Mouse (Mus musculus) spleen, embryonic (tissue): ENCODE data around the gene C1rl.

Experiments
- CTCF ChIA-PET: fragments of 350-600 bp; sonication (Branson Sonifier 250); formaldehyde crosslinking; loops from one replicate; lab custom pipeline; 2022; lab: Charles Lee

Gene C1rl

DNA sequence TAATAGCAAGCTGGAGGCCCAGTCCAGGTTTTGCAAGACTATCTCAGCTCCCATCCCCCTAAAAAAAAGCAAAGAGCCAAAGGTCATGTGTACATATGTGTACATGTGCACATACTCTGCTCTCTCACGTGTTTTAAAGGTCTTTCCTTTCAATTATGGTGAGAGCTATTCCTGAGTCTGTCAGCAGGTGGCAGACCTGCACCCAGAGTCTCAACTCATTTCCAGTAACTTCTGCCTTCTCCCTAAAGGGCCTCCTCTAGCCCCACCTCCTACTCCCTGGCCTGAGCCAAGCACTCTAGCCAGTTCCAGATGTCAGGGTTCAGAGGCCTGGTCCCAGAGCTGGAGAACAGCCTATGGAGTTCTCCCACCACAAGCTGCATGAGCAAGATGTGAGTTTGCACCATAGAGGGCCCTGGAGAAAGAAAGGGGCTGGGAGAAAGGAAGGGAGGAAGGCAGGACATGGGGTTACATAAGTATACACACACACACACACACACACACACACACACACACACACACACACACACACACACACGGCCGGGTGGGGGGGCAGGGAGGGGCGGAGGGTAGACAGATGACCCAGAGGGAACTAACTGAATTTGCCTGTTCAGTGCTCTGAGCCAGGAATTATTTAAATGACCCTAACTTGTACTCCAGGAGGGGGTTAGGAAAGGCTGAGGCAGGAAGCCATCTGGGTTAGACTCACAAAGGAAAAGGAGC lies at the start of gene C1rl:
Gene C1rl (plus strand): TSS at position 272 of the 720 bp plus-strand sequence.
- CTCF ChIA-PET, result no interaction called here

DNA sequence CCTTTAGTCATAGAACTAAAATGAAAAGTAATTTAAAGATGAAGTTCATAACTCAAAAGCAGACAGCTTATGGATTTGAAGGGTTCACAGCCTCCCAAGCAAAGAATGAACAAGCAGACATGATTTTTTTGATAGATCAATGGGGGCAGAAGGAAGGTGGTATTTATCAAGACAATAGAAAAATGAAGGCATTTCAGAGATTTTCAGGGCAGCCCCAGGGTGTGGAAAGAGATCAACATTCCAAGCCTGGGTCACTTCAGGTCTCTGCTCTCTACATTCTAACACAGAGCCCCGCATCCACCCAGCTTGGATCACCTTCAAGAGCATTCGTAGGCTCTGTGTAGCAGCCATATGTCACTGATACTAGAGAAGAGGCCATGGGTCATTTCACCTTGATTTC lies 49.6 kb upstream of the C1rl start:
- CTCF ChIA-PET, result no interaction called here

DNA sequence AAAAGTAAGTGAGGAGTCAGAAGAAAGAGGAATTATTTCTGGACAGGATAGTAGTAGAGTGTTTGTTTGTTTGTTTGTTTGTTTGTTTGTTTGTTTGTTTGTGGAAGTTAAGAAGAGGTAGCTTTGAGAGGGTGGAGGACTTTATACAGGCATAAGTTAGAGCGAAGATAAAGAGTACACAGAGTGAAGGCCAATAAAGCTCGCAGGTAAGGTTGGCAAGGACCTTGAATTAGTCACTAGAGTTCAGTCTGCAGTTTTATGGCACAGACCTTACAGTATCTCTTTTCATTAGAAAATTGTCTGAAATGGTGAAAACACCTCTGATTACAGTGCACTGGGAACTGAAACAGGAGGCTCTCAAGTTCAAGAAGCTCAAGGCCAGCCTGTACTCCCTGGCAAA lies 46.9 kb upstream of the C1rl start:
- CTCF ChIA-PET, result no interaction called here

DNA sequence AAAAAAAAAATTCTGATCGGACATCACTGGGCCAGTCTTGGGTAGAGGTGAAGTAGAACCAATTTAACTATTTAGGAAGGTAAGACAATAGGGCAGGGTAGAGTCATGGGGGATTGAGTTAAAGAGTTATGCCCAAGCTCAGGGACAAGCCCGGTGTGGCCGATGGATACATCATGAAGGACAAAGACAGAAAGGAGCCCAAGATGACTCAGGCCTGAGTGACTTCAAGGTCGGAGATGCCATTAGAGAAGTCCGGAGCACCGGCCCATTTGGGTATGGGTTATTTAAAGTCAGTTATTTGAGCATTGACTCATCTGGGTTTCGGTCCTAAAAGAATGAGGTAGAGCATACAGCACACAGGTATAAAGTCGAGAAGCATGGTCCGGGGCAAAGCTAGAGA lies 46.5 kb upstream of the C1rl start:
- CTCF ChIA-PET, result no interaction called here

DNA sequence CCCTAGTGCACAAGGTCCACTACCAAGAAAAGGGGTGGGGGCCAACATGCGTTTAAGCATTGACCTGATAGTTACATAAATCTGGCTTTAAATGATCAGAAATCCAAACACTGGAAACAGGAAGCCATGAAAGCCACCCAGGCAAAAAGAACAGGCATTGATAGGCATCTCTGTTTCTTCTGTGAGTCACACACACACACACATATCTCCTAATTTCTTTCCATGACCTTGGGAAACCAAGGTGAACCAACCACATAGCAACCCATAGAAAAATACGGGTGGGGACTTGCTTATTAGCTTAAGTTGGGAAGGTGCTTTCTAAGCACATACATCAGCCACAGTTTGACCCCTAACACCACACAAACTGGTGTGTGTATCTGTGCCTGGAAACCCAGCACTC lies 45.6 kb upstream of the C1rl start:
- CTCF ChIA-PET, result no interaction called here

DNA sequence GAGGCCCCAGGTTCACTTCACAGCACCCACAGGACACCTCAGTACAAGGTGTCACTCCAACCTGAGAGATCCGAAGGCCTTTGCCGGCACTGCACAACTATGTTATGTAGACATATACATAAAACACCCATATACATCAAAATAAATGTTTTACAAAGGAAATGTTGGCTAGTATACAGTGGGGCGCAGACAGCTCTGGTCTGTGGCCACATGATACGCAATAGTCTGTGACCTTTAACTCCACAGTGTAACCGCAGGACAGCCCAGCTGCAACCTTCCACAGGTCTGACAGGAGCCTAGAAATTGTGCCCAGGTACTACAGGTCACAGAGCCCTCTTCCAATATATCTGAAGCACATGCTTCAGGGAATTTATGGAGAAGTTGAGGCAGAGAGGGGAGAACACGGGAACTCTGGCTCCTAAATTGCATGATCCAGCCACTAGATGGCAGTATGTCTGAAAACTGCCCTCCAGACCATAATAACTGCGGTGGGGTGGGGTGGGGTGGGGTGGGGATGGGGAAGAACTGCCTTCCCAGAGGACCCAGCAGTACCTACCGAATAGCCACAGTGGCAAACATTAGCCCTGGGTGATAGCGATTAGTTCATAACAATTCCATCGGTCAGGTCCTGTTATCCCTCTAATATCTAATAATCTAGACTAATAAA lies 44.6 kb upstream of the C1rl start:
- CTCF ChIA-PET, result interaction anchor here (0.6 kb wide), 1 partner anchor 27 kb away, joined by 6 read pairs; no protein-coding TSS in a partner anchor

DNA sequence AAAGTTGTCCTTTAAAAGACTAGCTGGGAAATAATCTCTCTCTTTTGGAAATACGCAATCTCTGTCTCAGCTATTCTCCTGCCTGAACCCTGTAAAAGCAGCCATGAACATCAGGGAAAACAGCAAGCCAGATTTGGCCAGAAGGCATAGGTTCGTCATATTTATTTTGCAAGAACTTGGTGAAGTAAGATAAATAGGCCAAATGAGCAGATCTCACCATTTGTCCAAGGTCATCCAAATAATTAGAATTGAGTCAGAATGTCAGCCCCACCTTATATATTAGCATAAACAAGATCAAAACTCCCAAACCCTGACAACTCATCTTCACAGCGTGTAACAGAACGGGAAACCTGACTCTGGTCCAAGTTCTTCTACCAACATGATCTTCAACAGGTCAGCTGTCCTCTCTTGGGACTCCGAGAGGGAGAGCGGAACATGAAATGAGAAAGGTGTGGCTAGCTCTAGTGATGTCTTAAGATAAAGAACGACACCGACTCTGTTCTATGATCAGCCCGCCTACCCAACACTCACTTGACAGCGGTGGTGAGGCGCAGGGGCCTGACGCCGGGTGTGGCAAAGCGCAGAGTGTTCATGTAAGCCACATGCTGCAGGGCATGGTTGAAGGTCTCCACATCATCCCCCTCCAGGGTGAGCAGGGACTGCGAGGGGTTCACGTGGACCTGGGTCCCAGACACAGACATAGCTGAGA lies 43.8 kb upstream of the C1rl start:
- CTCF ChIA-PET, result no interaction called here

DNA sequence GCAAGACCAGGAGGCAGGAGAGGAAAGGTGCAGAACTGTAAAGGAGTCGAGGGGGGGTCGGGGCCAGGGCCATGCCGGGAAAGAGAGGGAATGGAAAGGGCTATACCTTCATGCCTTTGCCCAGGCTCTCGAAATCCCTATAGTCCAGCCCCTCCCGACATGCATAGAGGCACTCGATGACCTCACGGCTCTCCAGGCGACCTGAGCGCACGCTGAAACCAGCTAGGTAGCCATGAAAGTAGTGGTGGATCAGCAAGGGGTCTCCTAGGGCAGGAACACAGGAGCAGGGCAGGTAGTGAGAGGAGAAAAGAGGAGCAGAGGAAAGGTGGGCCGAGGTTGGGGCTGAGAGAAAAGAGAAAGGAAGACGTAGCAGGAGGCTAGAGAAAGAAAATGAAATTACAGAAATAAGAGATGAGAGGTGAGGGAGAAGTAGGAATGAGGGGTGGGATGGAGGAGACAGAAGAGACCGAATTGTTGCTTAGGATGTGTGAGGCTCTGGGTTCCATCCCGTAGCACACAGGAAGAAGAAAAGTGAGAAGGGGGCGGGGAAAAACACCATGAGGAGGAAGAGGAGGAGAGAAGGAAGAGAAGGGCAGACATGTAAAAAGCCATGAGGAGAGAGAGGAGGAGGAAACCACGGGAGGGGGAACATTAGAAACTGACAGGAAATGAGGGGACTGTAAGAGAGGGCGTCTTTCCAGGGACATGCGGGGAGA lies 43.1 kb upstream of the C1rl start:
- CTCF ChIA-PET, result no interaction called here

DNA sequence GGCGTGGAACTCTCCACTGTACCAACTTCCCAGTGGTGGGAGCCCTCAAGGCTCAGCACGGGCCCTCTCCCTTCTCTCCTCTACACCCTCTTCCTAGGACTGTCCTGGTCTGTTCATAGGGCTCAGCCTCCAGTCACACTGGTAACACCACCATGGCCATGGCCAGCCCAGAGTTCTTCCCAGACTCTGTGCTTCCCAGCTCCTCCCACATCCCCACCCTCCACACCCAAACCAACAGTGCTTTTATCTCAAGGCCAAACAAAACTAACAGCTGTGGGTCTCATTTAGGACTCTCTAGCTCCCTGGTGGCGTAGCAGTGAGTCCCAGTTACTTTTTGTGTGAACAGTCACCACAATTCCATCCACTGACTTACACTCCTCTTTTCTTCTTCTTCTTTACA lies 40.9 kb upstream of the C1rl start:
- CTCF ChIA-PET, result no interaction called here

DNA sequence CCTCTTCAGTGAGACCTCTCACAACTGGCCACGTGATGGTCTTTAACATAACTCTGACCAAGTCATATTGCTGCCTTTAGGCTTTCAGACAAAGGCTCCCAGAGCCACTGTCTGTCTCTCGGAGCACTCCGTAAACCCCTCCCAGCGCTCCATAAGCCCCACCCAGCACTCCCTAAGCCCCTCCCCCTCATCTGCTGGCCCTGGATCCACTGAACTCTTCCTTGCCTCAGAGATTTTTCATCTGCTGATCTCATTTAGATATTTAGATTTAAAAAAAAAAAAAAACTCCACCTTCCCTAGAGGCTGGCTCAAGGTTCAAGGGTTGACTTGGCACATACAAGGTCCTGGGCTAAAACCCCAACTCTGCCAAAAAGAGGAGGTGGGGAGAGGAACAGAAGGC lies 39.2 kb upstream of the C1rl start:
- CTCF ChIA-PET, result interaction anchor here (0.7 kb wide), 2 partner anchors 101 to 252 kb away, joined by 4 to 6 read pairs; no protein-coding TSS in a partner anchor

DNA sequence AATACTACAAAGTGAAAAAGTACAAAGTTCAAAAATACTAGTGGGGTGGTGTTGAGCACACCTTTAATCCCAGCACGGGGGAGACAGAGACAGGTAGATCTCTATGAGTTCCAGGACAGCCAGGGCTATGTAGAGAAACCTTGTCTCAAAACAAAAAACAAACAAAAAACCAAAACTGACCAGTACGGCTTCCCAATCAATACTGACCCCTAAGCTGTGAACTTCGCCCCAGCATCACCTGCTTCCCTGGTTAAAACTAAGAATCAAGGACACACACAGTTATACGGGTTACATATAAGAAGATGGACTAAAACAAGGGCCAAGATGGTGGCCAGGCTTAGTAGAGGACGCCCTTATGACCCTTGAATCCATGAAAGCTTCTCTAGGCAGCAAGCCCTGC lies 36.7 kb upstream of the C1rl start:
- CTCF ChIA-PET, result no interaction called here

DNA sequence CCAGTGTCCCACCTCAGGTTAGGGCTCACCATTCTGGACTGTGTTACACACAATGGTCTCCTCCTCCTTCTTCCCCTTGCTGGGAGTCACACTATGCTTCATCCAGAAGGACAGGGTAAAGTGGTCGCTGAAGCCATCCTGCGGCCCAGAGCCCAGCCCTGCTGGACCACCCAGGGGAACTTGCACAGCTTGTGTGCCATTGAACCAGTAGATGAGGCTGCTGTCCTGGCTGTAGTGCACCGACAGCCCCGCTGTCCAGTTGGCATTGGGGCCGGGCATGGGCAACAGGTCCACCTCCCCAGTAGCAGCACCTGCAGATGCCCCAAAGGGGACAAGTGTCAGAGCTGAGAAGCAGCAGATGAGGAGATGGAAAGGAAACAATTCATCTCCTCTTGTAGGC lies 35.1 kb upstream of the C1rl start:
- CTCF ChIA-PET, result no interaction called here

DNA sequence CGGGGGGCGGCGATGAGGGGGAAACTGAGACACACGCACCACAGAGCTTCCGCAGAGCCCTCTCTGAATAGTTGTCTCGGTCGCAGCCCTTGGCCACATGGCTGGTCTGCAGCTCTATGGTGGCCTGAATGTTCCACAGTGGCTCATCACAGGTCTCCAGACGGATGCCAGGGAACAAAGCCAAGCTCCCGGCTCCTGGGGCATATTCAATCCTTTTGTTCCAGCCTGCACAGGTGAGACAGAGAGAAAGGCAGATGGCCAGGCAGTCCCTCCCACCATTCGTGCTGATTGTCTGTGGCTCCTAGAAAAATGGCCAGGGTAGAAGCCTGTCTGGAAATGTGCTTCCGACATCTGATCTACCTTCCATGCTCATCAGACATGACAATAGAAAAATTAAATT lies 34.4 kb upstream of the C1rl start:
- CTCF ChIA-PET, result no interaction called here

DNA sequence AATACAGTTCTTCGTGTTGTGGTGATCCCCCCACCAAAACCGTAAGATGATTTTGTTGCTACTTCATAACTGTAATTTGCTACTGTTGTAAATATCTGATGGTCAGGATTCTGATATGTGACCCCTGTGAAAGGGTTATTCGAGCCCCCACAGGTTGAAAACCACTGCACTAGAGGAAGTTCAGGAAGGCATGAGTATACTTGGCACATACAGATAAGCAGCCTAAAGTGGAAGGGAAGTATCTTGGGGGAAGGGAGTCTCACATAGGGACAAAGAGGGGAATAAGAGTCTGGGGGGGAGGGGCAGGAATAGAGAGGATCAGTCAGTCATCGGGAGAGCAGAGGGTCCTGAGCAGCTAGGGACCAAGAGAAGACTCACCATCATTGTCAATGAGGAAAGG lies 33.5 kb upstream of the C1rl start:
- CTCF ChIA-PET, result no interaction called here

DNA sequence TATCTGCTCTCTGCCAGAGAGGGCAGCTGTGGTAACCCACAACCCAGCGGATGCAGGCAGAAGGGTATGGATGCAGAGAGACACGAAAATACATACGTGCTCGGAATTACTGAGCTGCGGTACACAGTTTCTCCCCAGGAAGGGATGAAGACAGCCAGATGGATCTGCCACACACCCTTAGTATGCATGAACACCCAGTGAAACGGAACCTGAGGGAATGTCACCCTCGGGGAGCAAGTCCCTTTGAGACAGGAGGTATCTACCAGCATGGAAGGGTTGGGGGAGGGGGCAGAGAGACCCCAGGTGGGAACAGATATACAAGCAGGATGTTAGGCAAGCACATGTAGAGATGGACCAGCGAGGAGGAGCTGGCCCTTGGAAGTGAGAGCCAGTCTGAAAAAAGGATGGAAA lies 29.0 kb upstream of the C1rl start:
- CTCF ChIA-PET, result interaction anchor here (0.6 kb wide), 1 partner anchor 1837 kb away, joined by 5 read pairs; no protein-coding TSS in a partner anchor

DNA sequence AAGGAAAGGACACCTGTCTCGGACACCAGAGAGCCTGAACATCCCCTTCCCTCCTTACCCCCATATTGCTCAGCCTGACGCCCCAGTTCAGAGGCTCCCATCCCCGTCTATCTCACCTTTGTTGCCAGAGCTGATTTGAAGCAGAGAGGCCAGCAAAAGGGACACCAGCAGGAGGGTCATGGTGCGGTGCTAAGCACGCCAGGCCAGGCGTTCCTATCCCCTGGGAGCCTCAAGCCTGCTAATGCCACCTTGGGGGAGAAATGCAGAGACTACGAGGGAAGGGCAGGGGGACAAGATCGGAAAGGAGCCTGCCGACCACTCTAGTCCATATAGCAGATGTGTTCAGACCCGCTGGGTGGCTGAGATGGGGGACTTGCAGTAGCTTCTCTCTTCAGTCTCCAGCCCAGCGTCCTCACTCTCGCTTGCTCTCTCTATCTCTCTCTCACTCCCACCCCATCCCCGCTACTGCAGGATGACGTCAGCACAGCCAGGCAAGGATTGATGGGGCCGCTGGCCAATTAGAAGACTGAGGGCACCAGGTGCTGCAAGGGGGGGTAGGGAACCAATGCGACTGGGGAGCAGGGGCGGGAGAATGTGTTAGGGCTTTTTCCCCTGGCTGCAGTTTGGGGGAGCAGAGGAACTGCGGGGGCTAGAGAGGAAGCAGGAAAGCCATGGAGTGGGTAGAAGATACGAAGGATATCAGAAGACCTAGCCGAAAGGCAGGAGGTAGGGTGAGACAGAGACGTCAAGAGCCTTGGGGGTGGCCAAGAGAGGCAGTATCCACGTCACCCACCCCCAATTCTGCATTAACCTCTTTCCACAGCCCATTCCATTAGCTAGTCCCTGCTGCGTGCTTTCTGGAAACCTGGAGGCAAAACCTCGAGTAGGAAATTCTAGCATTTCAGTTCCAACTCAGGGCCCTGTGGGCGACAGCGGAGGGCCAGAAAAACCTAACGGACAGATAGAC lies 28.3 kb upstream of the C1rl start, which contains the start of gene Clstn3:
Gene Clstn3 (minus strand): TSS at position 490 of the 967 bp plus-strand sequence.
- CTCF ChIA-PET, result interaction anchor here (0.6 kb wide), 1 partner anchor 1838 kb away, joined by 5 read pairs; no protein-coding TSS in a partner anchor

DNA sequence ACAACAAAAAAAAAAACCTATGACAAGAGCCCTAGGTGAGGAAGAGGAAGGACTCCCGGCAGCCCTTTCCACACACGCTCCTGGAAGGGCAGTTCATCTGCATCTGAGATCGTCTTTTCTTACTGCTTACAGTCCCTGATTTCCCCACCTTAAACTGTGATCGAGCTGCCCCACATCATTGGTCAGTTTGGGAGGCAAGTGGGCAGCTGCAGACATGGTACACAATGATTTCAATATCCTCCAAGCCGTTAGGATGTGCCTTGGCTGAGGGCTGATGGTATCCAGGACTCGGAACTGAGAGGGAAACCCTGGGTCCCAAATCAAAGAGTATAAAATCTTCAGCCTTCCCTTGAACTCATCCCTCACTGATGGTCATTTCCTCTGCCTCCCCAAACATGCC lies 27.6 kb upstream of the C1rl start:
- CTCF ChIA-PET, result interaction anchor here (0.6 kb wide), 1 partner anchor 16 kb away, joined by 3 read pairs; no protein-coding TSS in a partner anchor

DNA sequence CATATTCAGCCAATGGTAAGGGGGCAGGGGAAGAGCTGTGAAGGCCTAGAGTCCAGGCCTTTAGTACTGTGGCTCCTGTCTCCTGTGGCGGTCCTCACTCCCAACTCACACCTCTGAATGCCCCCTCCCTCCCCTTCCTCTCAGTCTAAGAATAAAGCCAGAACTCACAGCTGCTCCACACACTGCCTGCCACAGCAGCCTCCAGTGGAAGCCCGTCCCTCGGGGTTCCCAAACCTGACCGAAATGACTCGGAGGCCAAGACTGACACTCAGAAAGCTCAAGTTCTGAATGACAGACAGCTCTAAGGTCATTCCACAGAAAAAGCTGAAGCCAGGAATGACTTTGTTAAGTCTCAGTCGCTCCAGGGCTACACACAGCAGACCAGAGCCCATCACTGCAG lies 27.2 kb upstream of the C1rl start:
- CTCF ChIA-PET, result interaction anchor here (0.6 kb wide), 1 partner anchor 16 kb away, joined by 3 read pairs; no protein-coding TSS in a partner anchor

DNA sequence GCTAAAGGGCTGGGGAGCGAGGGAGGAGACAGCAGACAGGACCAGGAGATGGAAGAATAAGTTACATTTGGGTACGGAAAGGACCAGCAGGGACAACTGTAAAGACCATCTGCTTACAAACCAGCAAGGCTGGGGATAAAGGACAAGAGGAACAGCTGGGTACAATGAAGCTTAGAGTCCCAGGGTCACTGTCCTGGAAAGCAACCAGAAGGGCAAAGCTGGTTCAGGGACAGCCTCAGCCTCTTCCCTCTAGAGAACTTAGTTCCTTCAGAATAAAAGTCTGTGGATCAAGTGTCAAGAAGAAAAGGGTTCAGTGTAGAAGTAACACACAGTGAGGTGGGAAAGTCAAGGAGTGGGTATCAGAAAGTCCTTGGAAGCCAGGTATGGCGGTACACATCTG lies 21.8 kb upstream of the C1rl start:
- CTCF ChIA-PET, result no interaction called here
